7 mouse cellular contexts compared by ENCODE assay signal in genomic region chr3:17824662-17825061, GRCm38 (mm10).
A peak's percentile ranks its signal among the peaks of the same experiment; 100 is the strongest.
DNase-seq lines count a peak whose midpoint lies in the region; ATAC-seq lines count a peak whose summit lies in the region.

No protein-coding gene starts in this region.

- no peak overlapping the region for H3K27ac ChIP-seq in hindbrain, embryonic 11.5 days (ENCODE audit: low read depth, low read length)
- H3K27ac ChIP-seq in hindbrain, embryonic 16.5 days (ENCODE audit: low read depth, low read length), result no peak overlapping the region
- no peak overlapping the region for H3K27ac ChIP-seq in midbrain, embryonic 14.5 days (replicated peaks; ENCODE audit: low read depth, low read length)
- H3K27ac ChIP-seq in midbrain, embryonic 10.5 days (replicated peaks), result no peak overlapping the region

- H3K9ac ChIP-seq in hindbrain, embryonic 11.5 days (ENCODE audit: low read depth, low read length), result no peak overlapping the region
- H3K9ac ChIP-seq in hindbrain, embryonic 16.5 days (ENCODE audit: low read depth, low read length), result no peak overlapping the region
- H3K9ac ChIP-seq in midbrain, embryonic 14.5 days (replicated peaks; ENCODE audit: low read length), result no peak overlapping the region

- WGBS in hindbrain, embryonic 11.5 days, result 56% methylated on average over 4 of the region's 4 CpGs
- WGBS in hindbrain, embryonic 16.5 days, result 46% methylated on average over 4 of the region's 4 CpGs
- 47% methylated on average over 4 of the region's 4 CpGs for WGBS in midbrain, embryonic 14.5 days
- WGBS in midbrain, embryonic 10.5 days, result 55% methylated on average over 4 of the region's 4 CpGs

- H3K36me3 ChIP-seq in hindbrain, embryonic 11.5 days (ENCODE audit: control insufficient read depth, insufficient read depth, low read length), result no peaks in the 10 kb centered on the region
- no peaks in the 10 kb centered on the region for H3K36me3 ChIP-seq in hindbrain, embryonic 16.5 days (ENCODE audit: control insufficient read depth, insufficient read depth, low read length)
- H3K36me3 ChIP-seq in midbrain, embryonic 14.5 days (ENCODE audit: control insufficient read depth, insufficient read depth, low read length), result no peaks in the 10 kb centered on the region
- no peaks in the 10 kb centered on the region for H3K36me3 ChIP-seq in midbrain, embryonic 10.5 days

- H3K4me3 ChIP-seq in hindbrain, embryonic 11.5 days (ENCODE audit: low read depth, low read length), result no peak overlapping the region
- H3K4me3 ChIP-seq in hindbrain, embryonic 16.5 days (ENCODE audit: low read length), result no peak overlapping the region
- H3K4me3 ChIP-seq in midbrain, embryonic 14.5 days (replicated peaks; ENCODE audit: low read depth, low read length), result no peak overlapping the region
- no peak overlapping the region for H3K4me3 ChIP-seq in midbrain, embryonic 10.5 days

- peak; percentile 73 for DNase-seq in hindbrain, embryonic 11.5 days (ENCODE audit: low spot score)
- peak; percentile 87 for DNase-seq in midbrain, embryonic 14.5 days
- DNase-seq in midbrain, embryonic 10.5 days (ENCODE audit: low spot score), result no peak
- peak; percentile 12 for DNase-seq in c-Kit-positive CD71-positive TER-119-positive erythroid progenitor cells, embryonic 14.5 days (ENCODE audit: low spot score)
- no peak for DNase-seq in testis, postnatal 14 days (ENCODE audit: low spot score)
- no peak for DNase-seq in cerebellum, adult 9-11 months

- no peaks in the 10 kb centered on the region for H3K9me3 ChIP-seq in hindbrain, embryonic 11.5 days (ENCODE audit: control insufficient read depth, low read length)
- H3K9me3 ChIP-seq in hindbrain, embryonic 16.5 days (ENCODE audit: control insufficient read depth, low read length), result no peaks in the 10 kb centered on the region
- no peaks in the 10 kb centered on the region for H3K9me3 ChIP-seq in midbrain, embryonic 14.5 days (ENCODE audit: control insufficient read depth, low read length)
- H3K9me3 ChIP-seq in midbrain, embryonic 10.5 days (replicated peaks), result no peaks in the 10 kb centered on the region

- no peaks in the 10 kb centered on the region for H3K27me3 ChIP-seq in hindbrain, embryonic 11.5 days (ENCODE audit: control insufficient read depth, insufficient read depth, low read length)
- no peaks in the 10 kb centered on the region for H3K27me3 ChIP-seq in hindbrain, embryonic 16.5 days (replicated peaks; ENCODE audit: control insufficient read depth, insufficient read depth, low read length)
- H3K27me3 ChIP-seq in midbrain, embryonic 14.5 days (ENCODE audit: control insufficient read depth, insufficient read depth, low read length), result no peaks in the 10 kb centered on the region
- H3K27me3 ChIP-seq in midbrain, embryonic 10.5 days (ENCODE audit: low read depth, poor library complexity, severe bottlenecking), result no peaks in the 10 kb centered on the region

- H3K4me2 ChIP-seq in hindbrain, embryonic 11.5 days (replicated peaks; ENCODE audit: low read depth, low read length), result no peak overlapping the region
- no peak overlapping the region for H3K4me2 ChIP-seq in hindbrain, embryonic 16.5 days (ENCODE audit: low read length)
- H3K4me2 ChIP-seq in midbrain, embryonic 14.5 days (ENCODE audit: low read length), result no peak overlapping the region

- no peaks in the 10 kb centered on the region for H3K4me1 ChIP-seq in hindbrain, embryonic 11.5 days (replicated peaks; ENCODE audit: control insufficient read depth, insufficient read depth, low read length)
- no peaks in the 10 kb centered on the region for H3K4me1 ChIP-seq in hindbrain, embryonic 16.5 days (ENCODE audit: control insufficient read depth, insufficient read depth, low read depth, low read length)
- H3K4me1 ChIP-seq in midbrain, embryonic 14.5 days (ENCODE audit: control insufficient read depth, insufficient read depth, low read length), result no peaks in the 10 kb centered on the region
- no peaks in the 10 kb centered on the region for H3K4me1 ChIP-seq in midbrain, embryonic 10.5 days

- no peak for ATAC-seq in hindbrain, embryonic 11.5 days (ENCODE audit: low FRiP score)
- ATAC-seq in hindbrain, embryonic 16.5 days, result no peak
- ATAC-seq in midbrain, embryonic 14.5 days (ENCODE audit: low FRiP score, low TSS enrichment), result no peak

Comparison
In these comparisons a context has a peak if more than half of its experiments do, and no peak if none do; other contexts are left out.
1. DNase-seq: peak in hindbrain, embryonic 11.5 days (single experiment), midbrain, embryonic 14.5 days (single experiment) and c-Kit-positive CD71-positive TER-119-positive erythroid progenitor cells, embryonic 14.5 days (single experiment); none in midbrain, embryonic 10.5 days (single experiment), testis, postnatal 14 days (single experiment) and cerebellum, adult 9-11 months (single experiment).